Mouse (Mus musculus): Measurements from ENCODE around the gene Csrnp3. TPM values are rescaled to one million over a fixed set of nuclear protein-coding genes. Genes with fewer than 3 reads are reported as not detected.

The Csrnp3 gene
- polyA plus RNA-seq, 1 experiment from 2014 or later, result 4.4 TPM

- no peak for ATAC-seq (ENCODE audit: insufficient number of reproducible peaks, insufficient read depth, low FRiP score, low TSS enrichment, low read depth)
- H3K4me2 ChIP-seq, result no peak overlapping the region
- 32% methylated on average over 4 of the region's 4 CpGs for WGBS
- H3K4me3 ChIP-seq, result no peak overlapping the region
- no peak overlapping the region for H3K9ac ChIP-seq
- no peak overlapping the region for H3K27ac ChIP-seq
- peaks cover 24% of the 10 kb centered on the region for H3K4me1 ChIP-seq
- no peaks in the 10 kb centered on the region for H3K27me3 ChIP-seq
- no peaks in the 10 kb centered on the region for H3K9me3 ChIP-seq
- H3K36me3 ChIP-seq, result no peaks in the 10 kb centered on the region
Observed at GRCm38 (mm10) chr2:65990754-65991153, 145.2 kb downstream of the Csrnp3 start.

- Histone ChIP-seq H3K4me3 (no peak overlapping the region), H3K9ac (no peak overlapping the region), H3K27ac (peak overlapping the region; percentile 44; the same call in 1 of the 2 replicates), H3K4me1 (peaks cover 20% of the 10 kb centered on the region), H3K4me2 (peak overlapping the region; percentile 51), H3K9me3 (no peaks in the 10 kb centered on the region), H3K36me3 (no peaks in the 10 kb centered on the region), H3K27me3 (no peaks in the 10 kb centered on the region)
- 20% methylated on average over 14 of the region's 14 CpGs for WGBS
- no peak for ATAC-seq (ENCODE audit: insufficient number of reproducible peaks, insufficient read depth, low FRiP score, low TSS enrichment, low read depth)
Observed at GRCm38 (mm10) chr2:65993371-65993770, 147.8 kb downstream of the Csrnp3 start.

GRCm38 (mm10) chr2:65994886-65995468, 149.4 kb downstream of the Csrnp3 start:
- WGBS, result 60% methylated on average over 13 of the region's 13 CpGs
- Histone ChIP-seq H3K27me3 (no peaks in the 10 kb centered on the region), H3K9ac (no peak overlapping the region), H3K4me3 (no peak overlapping the region), H3K4me2 (no peak overlapping the region), H3K27ac (no peak overlapping the region), H3K36me3 (no peaks in the 10 kb centered on the region), H3K9me3 (no peaks in the 10 kb centered on the region), H3K4me1 (peaks cover 16% of the 10 kb centered on the region)
- ATAC-seq (ENCODE audit: insufficient number of reproducible peaks, insufficient read depth, low FRiP score, low TSS enrichment, low read depth), result no peak

GRCm38 (mm10) chr2:65998747-65999146, 153.2 kb downstream of the Csrnp3 start:
- WGBS, result 94% methylated on average over 2 of the region's 2 CpGs
- no peak overlapping the region for H3K4me2 ChIP-seq
- ATAC-seq (ENCODE audit: insufficient number of reproducible peaks, insufficient read depth, low FRiP score, low TSS enrichment, low read depth), result no peak
- H3K9ac ChIP-seq, result no peak overlapping the region
- no peak overlapping the region for H3K27ac ChIP-seq
- no peaks in the 10 kb centered on the region for H3K27me3 ChIP-seq
- H3K9me3 ChIP-seq, result no peaks in the 10 kb centered on the region
- no peaks in the 10 kb centered on the region for H3K36me3 ChIP-seq
- H3K4me1 ChIP-seq, result no peaks in the 10 kb centered on the region; the same call in 1 of the 2 replicates
- H3K4me3 ChIP-seq, result no peak overlapping the region

- WGBS, result 82% methylated on average over 19 of the region's 19 CpGs
- no peak for ATAC-seq (ENCODE audit: insufficient number of reproducible peaks, insufficient read depth, low FRiP score, low TSS enrichment, low read depth)
Observed at GRCm38 (mm10) chr2:66008995-66009654, 163.6 kb downstream of the Csrnp3 start.

GRCm38 (mm10) chr2:66009677-66010076, 164.1 kb downstream of the Csrnp3 start:
- no peak for ATAC-seq (ENCODE audit: insufficient number of reproducible peaks, insufficient read depth, low FRiP score, low TSS enrichment, low read depth)
- WGBS, result 78% methylated on average over 2 of the region's 2 CpGs

More at GRCm38 (mm10) chr2:66008995-66009654, 163.6 kb downstream of the Csrnp3 start:
- H3K27me3 ChIP-seq, result no peaks in the 10 kb centered on the region
- H3K9ac ChIP-seq, result no peak overlapping the region
- H3K9me3 ChIP-seq, result no peaks in the 10 kb centered on the region
- no peak overlapping the region for H3K4me3 ChIP-seq
- no peak overlapping the region for H3K4me2 ChIP-seq
- H3K4me1 ChIP-seq, result no peaks in the 10 kb centered on the region
- no peaks in the 10 kb centered on the region for H3K36me3 ChIP-seq
- no peak overlapping the region for H3K27ac ChIP-seq

GRCm38 (mm10) chr2:66018711-66019110, 173.1 kb downstream of the Csrnp3 start:
- WGBS, result 89% methylated on average over 9 of the region's 9 CpGs
- no peak overlapping the region for H3K4me3 ChIP-seq
- no peak for ATAC-seq (ENCODE audit: insufficient number of reproducible peaks, insufficient read depth, low FRiP score, low TSS enrichment, low read depth)
- no peak overlapping the region for H3K4me2 ChIP-seq
- H3K4me1 ChIP-seq, result no peaks in the 10 kb centered on the region
- no peaks in the 10 kb centered on the region for H3K9me3 ChIP-seq
- no peak overlapping the region for H3K27ac ChIP-seq
- no peak overlapping the region for H3K9ac ChIP-seq
- H3K36me3 ChIP-seq, result peaks cover 3% of the 10 kb centered on the region; the same call in 1 of the 2 replicates
- no peaks in the 10 kb centered on the region for H3K27me3 ChIP-seq

More at GRCm38 (mm10) chr2:66009677-66010076, 164.1 kb downstream of the Csrnp3 start:
- Histone ChIP-seq H3K4me2 (no peak overlapping the region), H3K9ac (no peak overlapping the region), H3K9me3 (no peaks in the 10 kb centered on the region), H3K4me1 (no peaks in the 10 kb centered on the region), H3K4me3 (no peak overlapping the region), H3K36me3 (no peaks in the 10 kb centered on the region), H3K27me3 (no peaks in the 10 kb centered on the region), H3K27ac (no peak overlapping the region)

GRCm38 (mm10) chr2:66019235-66019634, 173.7 kb downstream of the Csrnp3 start:
- Histone ChIP-seq H3K4me3 (no peak overlapping the region), H3K4me2 (no peak overlapping the region)
- WGBS, result 91% methylated on average over 19 of the region's 19 CpGs

GRCm38 (mm10) chr2:66023419-66023818, 177.9 kb downstream of the Csrnp3 start:
- Histone ChIP-seq H3K27me3 (no peaks in the 10 kb centered on the region), H3K36me3 (peaks cover 3% of the 10 kb centered on the region; the same call in 1 of the 2 replicates), H3K4me3 (no peak overlapping the region), H3K4me2 (no peak overlapping the region), H3K9me3 (no peaks in the 10 kb centered on the region), H3K4me1 (no peaks in the 10 kb centered on the region), H3K9ac (no peak overlapping the region), H3K27ac (no peak overlapping the region)
- no peak for ATAC-seq (ENCODE audit: insufficient number of reproducible peaks, insufficient read depth, low FRiP score, low TSS enrichment, low read depth)
- 88% methylated on average over 9 of the region's 9 CpGs for WGBS

More at GRCm38 (mm10) chr2:66019235-66019634, 173.7 kb downstream of the Csrnp3 start:
- no peaks in the 10 kb centered on the region for H3K27me3 ChIP-seq
- H3K4me1 ChIP-seq, result no peaks in the 10 kb centered on the region
- no peaks in the 10 kb centered on the region for H3K9me3 ChIP-seq
- no peak overlapping the region for H3K27ac ChIP-seq
- peaks cover 3% of the 10 kb centered on the region; the same call in 1 of the 2 replicates for H3K36me3 ChIP-seq
- no peak for ATAC-seq (ENCODE audit: insufficient number of reproducible peaks, insufficient read depth, low FRiP score, low TSS enrichment, low read depth)
- H3K9ac ChIP-seq, result no peak overlapping the region

- H3K27ac ChIP-seq, result no peak overlapping the region
- no peak overlapping the region for H3K9ac ChIP-seq
- peaks cover 3% of the 10 kb centered on the region; the same call in 1 of the 2 replicates for H3K36me3 ChIP-seq
- no peaks in the 10 kb centered on the region for H3K4me1 ChIP-seq
- no peak for ATAC-seq (ENCODE audit: insufficient number of reproducible peaks, insufficient read depth, low FRiP score, low TSS enrichment, low read depth)
- H3K4me2 ChIP-seq, result no peak overlapping the region
- H3K4me3 ChIP-seq, result no peak overlapping the region
- H3K27me3 ChIP-seq, result no peaks in the 10 kb centered on the region
- 45% methylated on average over 6 of the region's 6 CpGs for WGBS
- H3K9me3 ChIP-seq, result no peaks in the 10 kb centered on the region
Observed at GRCm38 (mm10) chr2:66024837-66025236, 179.3 kb downstream of the Csrnp3 start.

- Histone ChIP-seq H3K4me1 (no peaks in the 10 kb centered on the region), H3K27me3 (no peaks in the 10 kb centered on the region), H3K27ac (no peak overlapping the region), H3K9me3 (no peaks in the 10 kb centered on the region), H3K36me3 (no peaks in the 10 kb centered on the region), H3K4me2 (no peak overlapping the region), H3K9ac (no peak overlapping the region), H3K4me3 (no peak overlapping the region)
- no peak for ATAC-seq (ENCODE audit: insufficient number of reproducible peaks, insufficient read depth, low FRiP score, low TSS enrichment, low read depth)
- 15% methylated on average over 5 of the region's 5 CpGs for WGBS
Observed at GRCm38 (mm10) chr2:66028812-66029211, 183.2 kb downstream of the Csrnp3 start.
